Mouse (Mus musculus) intestine, postnatal 0 days (tissue): ENCODE data around the gene Kbtbd3. TPM values are rescaled to one million over a fixed set of nuclear protein-coding genes. Genes with fewer than 3 reads are reported as not detected.

Experiments
- ATAC-seq: fragments of 200-750 bp; cut with Nextera tagmentation; 2 replicates; pipeline ENCODE4 v1.8.0; 2017; ENCODE audit warnings: mild to moderate bottlenecking, moderate TSS enrichment, moderate library complexity
- H3K27ac ChIP-seq: fragments of 300-500 bp; sonication (generic); 2 replicates; pipeline ENCODE4 v1.5.1; 2014; ENCODE audit warnings: mild to moderate bottlenecking, low read depth, low read length, moderate library complexity
- H3K27me3 ChIP-seq: fragments of 300-500 bp; sonication (generic); replicated peaks from 2 replicates; pipeline ENCODE4 v1.6.1; 2014; ENCODE audit warnings: low read length, mixed read lengths; ENCODE audit not compliant: control insufficient read depth, insufficient read depth
- H3K36me3 ChIP-seq: fragments of 300-500 bp; sonication (generic); 2 replicates; pipeline ENCODE4 v1.6.1; 2014; ENCODE audit warnings: mild to moderate bottlenecking, moderate library complexity; ENCODE audit not compliant: control insufficient read depth, insufficient read depth
- H3K4me1 ChIP-seq: fragments of 300-500 bp; sonication (generic); replicated peaks from 2 replicates; pipeline ENCODE4 v1.6.1; 2014; ENCODE audit warnings: antibody characterized with exemption, low read length, mixed read lengths; ENCODE audit not compliant: control insufficient read depth, insufficient read depth
- H3K4me2 ChIP-seq: fragments of 300-500 bp; sonication (generic); replicated peaks from 2 replicates; pipeline ENCODE4 v1.6.1; 2014; ENCODE audit warnings: low read depth, mild to moderate bottlenecking, moderate library complexity
- H3K4me3 ChIP-seq: fragments of 300-500 bp; sonication (generic); 2 replicates; pipeline ENCODE4 v1.5.1; 2014; ENCODE audit warnings: low read depth, low read length
- H3K9ac ChIP-seq: fragments of 300-500 bp; sonication (generic); 2 replicates; pipeline ENCODE4 v1.6.1; 2014; ENCODE audit warnings: mild to moderate bottlenecking, low read depth, low read length
- H3K9me3 ChIP-seq: fragments of 300-500 bp; sonication (generic); 2 replicates; pipeline ENCODE4 v1.6.1; 2016; ENCODE audit warnings: mixed run types; ENCODE audit not compliant: control insufficient read depth
- CTCF ChIP-seq: sonication (generic); IDR thresholded peaks from 2 replicates; pipeline ENCODE4 v1.5.1; 2016; ENCODE audit warnings: low read depth, mild to moderate bottlenecking, control low read depth, antibody characterized with exemption, moderate library complexity
- WGBS: fragments of 180-500 bp; shearing (Covaris S2); extraction: QIAGEN DNeasy Blood & Tissue Kit; methylation state at CpG from one replicate; pipeline ENCODE4 v1.1.7; 2014; 5-methylcytosine and 5-hydroxymethylcytosine counted together
- polyA plus RNA-seq: library from polyadenylated mRNA; unstranded; fragments of >200 nt; fragmentation: Nextera tagmentation; extraction: Ambion mirVana; gene quantifications from 2 replicates; pipeline ENCODE4 v1.2.1, GENCODE M21; 2015

Gene Kbtbd3
- 6.1 and 6.3 TPM in 2 replicates for polyA plus RNA-seq

- H3K27ac ChIP-seq: peak within 1 kb of the TSS; percentile 87
- H3K4me3 ChIP-seq: peak within 1 kb of the TSS; percentile 80
- under 1% methylated on average over 53 of the region's 53 CpGs for WGBS
- peak; percentile 99 for ATAC-seq
- H3K9ac ChIP-seq: peak within 1 kb of the TSS; percentile 81
- peaks cover 8% of the 10 kb centered on the region; the same call in 1 of the 2 replicates for H3K4me1 ChIP-seq
- no peak for TF ChIP-seq CTCF
- peak within 1 kb of the TSS; percentile 81 for H3K4me2 ChIP-seq
- no peaks in the 10 kb centered on the region for H3K9me3 ChIP-seq
- no peaks in the 10 kb centered on the region for H3K27me3 ChIP-seq
- no peaks in the 10 kb centered on the region for H3K36me3 ChIP-seq
Observed at GRCm38 (mm10) chr9:4309351-4310085, at the start of gene Kbtbd3, which contains the start of gene Aasdhppt. Kbtbd3 (plus strand) TSS chr9:4309833. Aasdhppt (minus strand) TSS chr9:4309471.

GRCm38 (mm10) chr9:4259841-4260745 lies 49.5 kb upstream of the Kbtbd3 start:
- H3K27ac ChIP-seq: no peak overlapping the region
- WGBS: 61% methylated on average over 64 of the region's 65 CpGs
- peak; percentile 19; the same call in 1 of the 2 replicates for ATAC-seq
- H3K36me3 ChIP-seq: no peaks in the 10 kb centered on the region
- no peaks in the 10 kb centered on the region for H3K4me1 ChIP-seq
- H3K9ac ChIP-seq: no peak overlapping the region
- H3K4me2 ChIP-seq: peak overlapping the region; percentile 37; the same call in 1 of the 2 replicates
- peak overlapping the region; percentile 9; the same call in 1 of the 2 replicates for H3K4me3 ChIP-seq
- no peak for TF ChIP-seq CTCF
- H3K27me3 ChIP-seq: no peaks in the 10 kb centered on the region
- H3K9me3 ChIP-seq: peaks cover 10% of the 10 kb centered on the region

DNA sequence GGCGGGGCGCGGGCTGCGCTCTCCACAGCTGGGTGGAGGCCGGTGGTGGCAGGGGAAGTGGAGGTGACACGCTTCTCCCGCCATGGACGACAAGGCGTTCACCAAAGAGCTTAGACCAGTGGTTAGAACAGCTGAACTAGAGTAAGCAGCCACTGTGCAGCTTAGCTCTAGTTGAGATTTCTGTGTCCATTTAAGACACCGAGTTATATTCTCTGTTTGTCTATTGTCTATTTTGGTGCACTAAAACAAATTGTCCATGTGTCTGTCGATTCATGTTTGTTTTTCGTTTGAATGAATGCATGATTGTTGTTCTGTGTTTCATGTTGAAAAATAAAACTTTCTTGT lies 48.9 kb upstream of the Kbtbd3 start:
- no peak overlapping the region for H3K27ac ChIP-seq
- H3K4me3 ChIP-seq: peak overlapping the region; percentile 9; the same call in 1 of the 2 replicates
- H3K4me2 ChIP-seq: peak overlapping the region; percentile 37; the same call in 1 of the 2 replicates
- ATAC-seq: no peak
- peaks cover 10% of the 10 kb centered on the region for H3K9me3 ChIP-seq
- no peaks in the 10 kb centered on the region for H3K27me3 ChIP-seq
- H3K4me1 ChIP-seq: no peaks in the 10 kb centered on the region
- H3K36me3 ChIP-seq: no peaks in the 10 kb centered on the region
- 62% methylated on average over 12 of the region's 12 CpGs for WGBS
- TF ChIP-seq CTCF: no peak
- no peak overlapping the region for H3K9ac ChIP-seq

DNA sequence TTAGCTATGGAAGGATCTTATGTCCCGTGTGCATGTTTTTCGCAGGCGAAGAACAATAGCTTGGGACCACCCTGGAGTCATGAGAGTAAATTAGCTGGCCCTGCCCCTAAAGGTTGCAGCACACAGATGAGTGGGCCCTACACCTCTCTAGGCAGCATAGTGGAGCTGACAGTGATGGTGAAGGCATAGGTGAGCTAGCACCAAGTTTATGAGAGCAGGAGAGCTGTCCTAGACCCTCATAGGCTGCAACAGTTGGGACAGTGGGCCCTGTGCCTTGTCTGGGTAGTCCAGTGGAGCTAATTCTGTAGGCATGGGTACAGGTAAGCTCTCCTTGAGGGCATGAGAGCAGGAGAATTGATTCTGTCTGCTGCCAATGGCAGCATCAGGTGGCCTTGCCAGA lies 42.8 kb upstream of the Kbtbd3 start:
- 94% methylated on average over 3 of the region's 3 CpGs for WGBS
- TF ChIP-seq CTCF: no peak

DNA sequence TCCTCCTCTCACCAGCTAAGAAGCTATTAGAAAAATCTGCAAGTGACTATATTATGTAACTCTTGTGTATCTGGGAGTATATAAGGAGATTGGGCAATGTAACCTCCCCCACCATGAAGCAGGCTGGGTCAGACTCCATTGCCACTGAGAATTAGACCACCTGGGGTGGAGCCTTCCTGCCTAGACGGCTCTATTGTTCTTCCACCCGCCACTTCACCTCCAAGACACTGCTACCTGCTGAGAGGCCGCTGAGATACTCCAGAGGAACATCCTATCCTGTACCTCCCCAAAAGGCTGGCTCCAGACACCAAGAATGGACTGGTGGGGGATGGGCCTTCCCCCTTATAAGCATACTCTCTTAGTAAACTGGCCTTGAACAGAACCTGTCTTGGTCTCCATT lies 25.8 kb upstream of the Kbtbd3 start:
- no peak for ATAC-seq
- H3K4me1 ChIP-seq: no peaks in the 10 kb centered on the region
- H3K4me3 ChIP-seq: no peak overlapping the region
- 21% methylated on average over 3 of the region's 3 CpGs for WGBS
- H3K27ac ChIP-seq: no peak overlapping the region
- H3K4me2 ChIP-seq: no peak overlapping the region
- no peaks in the 10 kb centered on the region for H3K9me3 ChIP-seq
- no peak overlapping the region for H3K9ac ChIP-seq
- H3K36me3 ChIP-seq: no peaks in the 10 kb centered on the region
- no peaks in the 10 kb centered on the region for H3K27me3 ChIP-seq
- no peak for TF ChIP-seq CTCF

More for the DNA sequence above, 42.8 kb upstream of the Kbtbd3 start:
- H3K4me1 ChIP-seq: no peaks in the 10 kb centered on the region
- no peak for ATAC-seq
- no peaks in the 10 kb centered on the region for H3K27me3 ChIP-seq
- H3K4me2 ChIP-seq: no peak overlapping the region
- no peak overlapping the region for H3K4me3 ChIP-seq
- no peak overlapping the region for H3K27ac ChIP-seq
- H3K9ac ChIP-seq: no peak overlapping the region
- no peaks in the 10 kb centered on the region for H3K36me3 ChIP-seq
- no peaks in the 10 kb centered on the region for H3K9me3 ChIP-seq

GRCm38 (mm10) chr9:4300466-4300865 lies 9.2 kb upstream of the Kbtbd3 start:
- no peak overlapping the region for H3K27ac ChIP-seq
- H3K4me2 ChIP-seq: no peak overlapping the region
- no peaks in the 10 kb centered on the region for H3K9me3 ChIP-seq
- no peak for TF ChIP-seq CTCF
- H3K27me3 ChIP-seq: no peaks in the 10 kb centered on the region
- no peak overlapping the region for H3K4me3 ChIP-seq
- WGBS: 63% methylated on average over 2 of the region's 2 CpGs
- H3K9ac ChIP-seq: no peak overlapping the region
- no peaks in the 10 kb centered on the region for H3K4me1 ChIP-seq
- peaks cover 23% of the 10 kb centered on the region for H3K36me3 ChIP-seq
- ATAC-seq: no peak
